Mouse (Mus musculus) A20 (cell line): ENCODE data around the gene Nr4a1.

ENCODE experiments used
- DNase-seq: peaks from one replicate; pipeline ENCODE4 v3.0.0-alpha.2; 2011; ENCODE audit warnings: low read depth, low spot score

Gene Nr4a1

GRCm38 (mm10) chr15:101256463-101257206, 2.6 kb downstream of the Nr4a1 start:
- no peak for DNase-seq

- no peak for DNase-seq
Observed at GRCm38 (mm10) chr15:101258420-101258819, 4.4 kb downstream of the Nr4a1 start.

GRCm38 (mm10) chr15:101259922-101260321, 5.9 kb downstream of the Nr4a1 start:
- no peak for DNase-seq

- no peak for DNase-seq
Observed at GRCm38 (mm10) chr15:101260387-101260786, 6.3 kb downstream of the Nr4a1 start.

GRCm38 (mm10) chr15:101260874-101261622, 7.0 kb downstream of the Nr4a1 start:
- DNase-seq, result no peak

- DNase-seq, result no peak
Observed at GRCm38 (mm10) chr15:101262502-101262901, 8.4 kb downstream of the Nr4a1 start.

- DNase-seq, result peak; percentile 83
Observed at GRCm38 (mm10) chr15:101266132-101266963, 12.3 kb downstream of the Nr4a1 start.

GRCm38 (mm10) chr15:101267053-101268032, 13.3 kb downstream of the Nr4a1 start:
- peak; percentile 23 for DNase-seq

- DNase-seq, result no peak
Observed at GRCm38 (mm10) chr15:101270101-101270820, 16.2 kb downstream of the Nr4a1 start.

- no peak for DNase-seq
Observed at GRCm38 (mm10) chr15:101271107-101271506, 17.0 kb downstream of the Nr4a1 start.

GRCm38 (mm10) chr15:101271513-101271912, 17.4 kb downstream of the Nr4a1 start:
- DNase-seq, result no peak

- DNase-seq, result no peak
Observed at GRCm38 (mm10) chr15:101274380-101274779, 20.3 kb downstream of the Nr4a1 start.

- DNase-seq, result no peak
Observed at GRCm38 (mm10) chr15:101277351-101277899, 23.4 kb downstream of the Nr4a1 start.

GRCm38 (mm10) chr15:101278589-101278988, 24.5 kb downstream of the Nr4a1 start:
- no peak for DNase-seq

- DNase-seq, result no peak
Observed at GRCm38 (mm10) chr15:101279430-101279999, 25.4 kb downstream of the Nr4a1 start.

- no peak for DNase-seq
Observed at GRCm38 (mm10) chr15:101282471-101282870, 28.4 kb downstream of the Nr4a1 start.

GRCm38 (mm10) chr15:101283183-101283910, 29.3 kb downstream of the Nr4a1 start:
- DNase-seq, result peak; percentile 86

- DNase-seq, result peak; percentile 97
Observed at GRCm38 (mm10) chr15:101283911-101284750, 30.1 kb downstream of the Nr4a1 start, which contains the start of gene Atg101. Gene Atg101, plus strand, starts transcription at chr15:101284272.
